Mouse (Mus musculus): ENCODE measurements around the gene Col15a1.

The Col15a1 gene

GRCm38 (mm10) chr4:47207969-47208420, at the start of gene Col15a1:
Col15a1 (plus strand) TSS chr4:47208161.
- no peak for DNase-seq

GRCm38 (mm10) chr4:47161103-47161755, 46.7 kb upstream of the Col15a1 start:
- DNase-seq = no peak

- no peak for DNase-seq
Measured at GRCm38 (mm10) chr4:47161756-47162587, 46.0 kb upstream of the Col15a1 start.

- no peak for DNase-seq
Measured at GRCm38 (mm10) chr4:47172314-47172713, 35.6 kb upstream of the Col15a1 start.

- no peak for DNase-seq
Measured at GRCm38 (mm10) chr4:47177101-47177500, 30.9 kb upstream of the Col15a1 start.

GRCm38 (mm10) chr4:47178261-47178961, 29.6 kb upstream of the Col15a1 start:
- peak; percentile 14 to 24 for DNase-seq

GRCm38 (mm10) chr4:47179535-47179934, 28.4 kb upstream of the Col15a1 start:
- no peak for DNase-seq

- no peak for DNase-seq
Measured at GRCm38 (mm10) chr4:47184058-47184661, 23.8 kb upstream of the Col15a1 start.

GRCm38 (mm10) chr4:47186514-47186913, 21.4 kb upstream of the Col15a1 start:
- peak in 1 of 2 experiments; percentile 7 for DNase-seq

GRCm38 (mm10) chr4:47196173-47196572, 11.8 kb upstream of the Col15a1 start:
- DNase-seq = no peak

GRCm38 (mm10) chr4:47203643-47204042, 4.3 kb upstream of the Col15a1 start:
- DNase-seq = no peak

- DNase-seq = no peak
Measured at GRCm38 (mm10) chr4:47205846-47206245, 2.1 kb upstream of the Col15a1 start.

GRCm38 (mm10) chr4:47208421-47208991, 545 bp downstream of the Col15a1 start:
- peak in 1 of 2 experiments; percentile 29 for DNase-seq

- no peak for DNase-seq
Measured at GRCm38 (mm10) chr4:47209466-47209865, 1.5 kb downstream of the Col15a1 start.

GRCm38 (mm10) chr4:47218828-47219227, 10.9 kb downstream of the Col15a1 start:
- DNase-seq = no peak

- no peak for DNase-seq
Measured at GRCm38 (mm10) chr4:47219393-47219792, 11.4 kb downstream of the Col15a1 start.

GRCm38 (mm10) chr4:47220544-47220943, 12.6 kb downstream of the Col15a1 start:
- DNase-seq = no peak

- DNase-seq = peak; percentile 67 to 76
Measured at GRCm38 (mm10) chr4:47222146-47222545, 14.2 kb downstream of the Col15a1 start.

- no peak for DNase-seq
Measured at GRCm38 (mm10) chr4:47225920-47226319, 18.0 kb downstream of the Col15a1 start.

- DNase-seq = no peak
Measured at GRCm38 (mm10) chr4:47227101-47227500, 19.1 kb downstream of the Col15a1 start.

GRCm38 (mm10) chr4:47227756-47228155, 19.8 kb downstream of the Col15a1 start:
- peak in 1 of 2 experiments; percentile 50 for DNase-seq

GRCm38 (mm10) chr4:47228945-47229344, 21.0 kb downstream of the Col15a1 start:
- DNase-seq = no peak

GRCm38 (mm10) chr4:47230498-47230897, 22.5 kb downstream of the Col15a1 start:
- DNase-seq = no peak
